Mouse (Mus musculus) adrenal gland, postnatal 4 days (tissue): Measurements from ENCODE around the gene Ube2h. TPM values are rescaled to one million over a fixed set of nuclear protein-coding genes. Genes with fewer than 3 reads are reported as not detected.

ENCODE experiments used
- DNase-seq, 2 experiments: peaks; one replicate each; pipeline ENCODE4 v3.0.0; 2021 to 2022; ENCODE audit warnings: low spot score in 2 of 2, mixed read lengths in 2 of 2
- total RNA-seq, 2 experiments: library from RNA; stranded (reverse); gene quantifications; 2 replicates each; pipeline ENCODE4 v1.2.3; 2021

Gene Ube2h
- total RNA-seq, 2 experiments from 2014 or later = 108 to 113 TPM

DNA sequence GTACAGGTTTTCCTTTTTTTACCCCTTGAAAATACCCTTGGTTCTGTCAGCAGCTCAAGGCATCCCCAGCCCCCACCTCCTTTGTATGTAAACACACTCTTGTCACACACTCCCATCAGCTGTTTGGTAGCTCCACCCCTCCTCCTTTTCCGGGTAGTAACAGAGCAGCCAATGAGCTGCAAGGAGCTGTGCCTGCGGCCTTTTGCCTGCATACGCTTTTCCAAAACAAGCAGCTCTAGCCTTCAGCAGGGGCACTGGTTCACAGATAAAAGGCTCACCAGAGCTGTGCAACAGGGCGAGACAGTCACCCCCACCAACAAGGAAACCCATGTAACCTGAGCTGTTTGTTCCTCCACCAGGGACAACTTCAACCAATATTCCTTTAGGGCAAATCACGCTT lies 4.0 kb downstream of the Ube2h start:
- peak; percentile 59 to 77 for DNase-seq

DNA sequence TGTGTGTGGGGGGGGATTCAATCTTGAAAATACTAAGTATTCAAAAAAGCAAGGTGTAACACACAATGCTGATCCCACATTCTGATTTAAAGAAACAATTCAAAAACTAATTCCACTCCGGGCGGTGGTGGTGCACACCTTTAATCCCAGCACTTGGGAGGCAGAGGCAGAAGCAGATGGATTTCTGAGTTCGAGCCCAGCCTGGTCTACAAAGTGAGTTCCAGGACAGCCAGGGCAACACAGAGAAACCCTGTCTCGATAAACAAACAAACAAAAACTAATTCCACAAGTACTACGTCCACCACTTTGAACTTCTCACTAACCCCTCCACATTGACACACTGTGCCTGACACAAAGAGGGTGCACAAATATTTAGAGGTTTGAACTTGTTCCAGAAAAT lies 4.7 kb downstream of the Ube2h start:
- DNase-seq = no peak

DNA sequence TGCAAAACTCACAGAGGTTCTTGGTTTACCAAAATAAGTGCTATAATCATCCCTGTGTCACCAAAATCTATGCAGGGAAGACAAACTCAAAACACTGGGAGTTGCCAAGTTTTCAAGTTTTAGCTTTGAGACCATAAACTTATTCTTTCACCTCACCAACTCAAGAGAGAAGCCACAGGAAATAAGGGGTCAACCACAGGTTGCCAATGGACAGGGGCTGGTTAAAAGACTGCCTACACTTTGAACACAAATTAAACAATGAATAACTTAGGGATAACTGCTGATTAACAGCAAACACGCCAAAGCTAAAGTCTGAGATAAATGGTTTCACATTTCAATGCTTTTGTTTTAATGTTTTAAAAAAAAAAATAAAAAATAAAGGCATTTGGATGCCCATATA lies 5.2 kb downstream of the Ube2h start:
- no peak for DNase-seq

DNA sequence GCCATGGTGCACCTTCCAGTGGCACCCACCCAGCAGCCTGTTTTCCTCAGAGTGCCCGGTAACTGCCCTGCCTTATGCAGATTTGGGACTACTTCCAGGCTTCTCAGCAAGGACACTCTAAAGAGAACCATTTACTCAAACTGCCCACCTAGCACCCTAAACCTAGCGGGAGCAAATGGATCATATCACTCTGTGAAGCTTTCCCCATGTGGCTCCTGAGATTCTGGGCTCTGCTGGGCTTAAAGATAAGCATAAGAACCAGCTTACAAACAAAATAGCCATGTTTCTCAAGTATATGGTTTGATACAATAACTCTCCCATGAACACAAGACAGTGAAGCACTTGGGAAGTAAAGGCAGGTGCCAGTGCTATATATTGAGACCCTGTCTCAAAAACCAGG lies 11.8 kb downstream of the Ube2h start:
- no peak for DNase-seq

DNA sequence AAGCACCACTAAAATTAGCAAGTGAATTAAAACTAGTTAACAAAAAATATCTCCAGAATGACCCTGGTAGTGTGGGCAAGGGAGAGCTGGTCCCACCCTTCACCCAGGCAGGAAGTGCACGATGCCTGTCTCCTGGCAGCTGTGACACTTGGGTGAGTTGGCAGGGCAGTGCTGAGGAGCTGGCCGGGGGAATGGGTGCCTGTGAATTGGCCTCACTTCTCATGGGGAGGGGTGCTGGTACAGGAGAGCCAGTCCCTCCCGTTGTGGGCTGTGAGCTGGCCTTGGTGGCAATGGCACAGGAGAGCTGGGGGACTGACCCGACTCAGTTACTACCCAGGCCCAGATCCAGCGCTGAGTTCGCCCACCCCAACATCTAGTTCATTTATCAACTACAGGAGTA lies 16.4 kb downstream of the Ube2h start:
- DNase-seq = no peak

DNA sequence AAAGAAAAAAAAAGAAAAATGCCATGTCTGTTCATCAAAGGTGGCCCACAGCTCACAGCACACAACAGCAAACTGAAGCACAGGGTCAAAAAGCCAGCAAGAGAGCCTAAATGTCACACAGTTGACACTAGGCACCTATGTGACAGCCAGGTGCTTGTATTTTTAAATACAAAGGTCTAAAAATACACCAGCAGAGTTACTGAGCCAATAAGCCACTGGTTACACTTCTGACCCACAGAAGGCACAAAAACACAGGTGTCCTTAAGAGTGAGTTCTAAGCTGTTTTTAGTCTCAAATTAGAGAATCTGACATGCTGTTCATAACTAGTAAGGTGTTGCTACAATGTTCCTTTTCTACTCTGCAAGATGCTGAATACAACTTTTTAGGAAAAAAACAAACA lies 17.7 kb downstream of the Ube2h start:
- no peak for DNase-seq

DNA sequence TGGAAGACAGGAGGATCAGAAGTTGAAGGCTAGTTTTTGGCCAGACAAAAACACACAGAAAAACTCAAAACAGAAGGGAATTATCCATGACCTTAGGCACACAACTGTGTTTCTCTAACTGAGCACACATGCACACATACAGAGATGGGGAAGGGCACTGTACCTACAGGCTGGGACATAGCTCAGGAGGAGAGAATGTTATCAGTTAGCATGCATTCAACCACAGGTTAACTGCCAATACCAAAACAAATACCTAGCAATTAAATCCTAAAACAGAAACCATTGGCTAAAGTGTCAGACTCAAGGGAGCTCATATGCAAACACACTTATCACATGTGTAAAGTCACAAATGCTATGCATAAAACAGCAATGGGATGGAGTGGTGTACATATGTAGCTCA lies 20.2 kb downstream of the Ube2h start:
- no peak for DNase-seq

DNA sequence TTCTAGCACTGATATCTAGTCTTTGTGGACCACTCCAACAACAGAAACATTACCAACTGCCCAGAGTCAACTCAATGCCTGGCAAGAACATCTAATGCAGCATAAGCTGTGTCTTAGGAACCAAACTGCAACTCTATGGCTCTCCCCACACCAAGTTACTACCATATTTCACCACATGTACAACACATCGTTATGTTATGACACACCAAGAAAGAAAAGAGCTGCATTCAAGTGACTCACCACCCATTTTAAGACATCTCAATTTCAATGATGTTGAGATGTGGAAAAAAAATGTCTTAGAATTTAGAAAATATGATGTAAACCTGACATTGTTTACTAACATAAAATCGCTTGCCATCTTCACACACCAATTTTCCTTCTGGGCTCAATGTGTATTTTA lies 22.0 kb downstream of the Ube2h start:
- DNase-seq = no peak

DNA sequence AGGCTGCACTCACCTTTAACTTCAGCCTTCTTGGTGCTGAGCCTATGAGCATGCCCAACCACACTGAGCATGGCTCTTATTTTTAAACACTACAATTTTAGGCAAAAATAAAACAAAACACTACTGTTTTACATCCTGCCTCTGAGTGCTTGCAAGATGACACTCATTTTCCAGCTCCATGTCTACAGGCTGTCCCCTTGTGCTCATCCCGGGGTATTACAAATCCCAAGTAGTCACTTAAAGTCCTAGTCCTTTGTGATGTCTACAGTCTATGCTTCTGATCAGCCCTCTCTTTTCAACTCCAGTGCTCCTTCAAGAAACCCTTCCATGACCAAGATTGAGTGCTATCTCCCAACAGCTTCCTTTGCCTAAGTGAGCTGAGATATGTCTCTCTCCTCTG lies 26.0 kb downstream of the Ube2h start:
- DNase-seq = no peak

DNA sequence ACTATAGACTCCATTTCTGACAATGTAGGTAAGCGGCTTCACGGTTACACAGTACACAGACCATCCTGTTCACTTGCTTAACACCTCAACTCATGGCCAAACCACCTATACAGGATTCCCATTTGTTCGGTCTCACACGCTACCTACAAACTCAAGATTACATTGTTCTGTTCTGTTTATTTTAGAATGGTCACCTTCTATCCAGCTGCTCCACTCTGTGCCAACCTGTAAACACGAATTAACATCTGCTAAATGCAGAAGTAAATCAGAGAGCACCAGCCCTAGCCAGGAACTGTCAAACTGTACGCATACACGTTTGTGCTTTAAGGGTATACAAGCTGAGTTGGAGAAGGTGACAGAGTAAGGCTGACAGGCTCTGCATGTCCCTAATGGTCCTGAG lies 27.5 kb downstream of the Ube2h start:
- DNase-seq = no peak

DNA sequence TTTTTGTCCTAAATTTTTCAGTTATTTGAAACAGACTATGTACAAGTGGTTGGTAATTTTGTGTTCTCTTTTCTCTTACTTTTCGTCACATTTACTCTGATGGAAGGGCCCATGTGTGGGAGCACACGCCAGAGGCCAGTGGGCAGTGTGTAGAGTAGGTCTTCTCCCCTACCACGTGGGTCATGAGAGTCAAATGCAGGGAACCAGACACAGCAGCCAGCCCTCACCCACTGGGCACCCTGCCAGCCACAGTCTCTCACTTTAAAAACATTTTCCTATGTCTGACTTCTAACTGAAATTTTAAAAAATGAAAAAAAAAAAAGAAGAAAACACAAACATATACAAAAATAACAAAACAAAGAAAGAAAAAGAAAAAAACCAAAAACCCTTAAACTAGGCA lies 28.0 kb downstream of the Ube2h start:
- no peak for DNase-seq

DNA sequence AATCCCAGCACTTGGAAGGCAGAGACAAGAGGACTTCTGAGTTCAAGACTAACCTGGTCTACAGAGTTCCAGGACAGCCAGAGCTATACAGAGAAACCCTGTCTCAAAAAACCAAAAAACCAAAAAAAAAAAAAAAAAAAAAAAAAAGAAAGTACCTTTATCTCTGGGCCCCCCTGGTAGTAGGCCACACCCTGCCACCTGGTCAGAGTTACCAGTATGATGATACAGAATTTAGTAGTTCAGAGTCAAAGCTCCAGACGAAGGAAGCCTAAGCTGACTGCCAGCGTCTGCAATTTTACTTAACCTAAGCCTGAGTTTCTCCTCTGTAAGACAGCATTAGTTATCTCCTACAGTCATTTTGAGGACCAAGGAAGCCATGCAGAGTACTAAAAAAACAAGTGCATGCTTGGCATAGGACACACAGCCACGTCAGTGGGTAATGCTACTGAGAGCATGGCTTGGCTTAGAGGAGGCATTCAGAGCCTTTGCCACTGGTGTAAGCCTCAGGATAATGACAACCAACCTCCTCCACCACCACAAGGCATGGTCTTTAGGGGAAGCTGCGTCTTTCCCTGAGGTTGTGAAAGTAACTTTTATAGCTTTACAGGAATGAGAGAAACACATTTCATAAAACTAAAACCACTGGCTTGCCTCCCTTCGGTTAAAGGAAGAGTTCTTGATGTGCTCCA lies 29.0 kb downstream of the Ube2h start:
- no peak for DNase-seq

DNA sequence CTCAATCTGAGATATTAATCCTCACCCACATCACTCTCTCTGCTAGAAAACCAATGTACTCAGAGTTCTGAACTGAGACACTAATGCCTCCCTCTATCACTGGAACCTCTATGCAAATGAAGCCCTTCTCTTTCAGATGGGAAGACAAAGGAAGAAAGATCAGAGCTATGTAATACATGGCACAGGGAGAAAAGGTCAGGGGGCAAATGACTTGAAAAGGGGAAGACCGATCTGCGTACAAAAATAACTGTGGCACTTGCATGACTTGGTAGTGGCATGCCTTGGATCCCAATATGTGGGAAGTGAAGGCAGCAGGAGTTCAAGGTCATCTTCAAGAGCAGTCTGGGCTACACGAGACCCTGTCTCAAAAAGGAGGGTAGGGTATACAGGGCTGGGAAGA lies 31.4 kb downstream of the Ube2h start:
- no peak for DNase-seq

DNA sequence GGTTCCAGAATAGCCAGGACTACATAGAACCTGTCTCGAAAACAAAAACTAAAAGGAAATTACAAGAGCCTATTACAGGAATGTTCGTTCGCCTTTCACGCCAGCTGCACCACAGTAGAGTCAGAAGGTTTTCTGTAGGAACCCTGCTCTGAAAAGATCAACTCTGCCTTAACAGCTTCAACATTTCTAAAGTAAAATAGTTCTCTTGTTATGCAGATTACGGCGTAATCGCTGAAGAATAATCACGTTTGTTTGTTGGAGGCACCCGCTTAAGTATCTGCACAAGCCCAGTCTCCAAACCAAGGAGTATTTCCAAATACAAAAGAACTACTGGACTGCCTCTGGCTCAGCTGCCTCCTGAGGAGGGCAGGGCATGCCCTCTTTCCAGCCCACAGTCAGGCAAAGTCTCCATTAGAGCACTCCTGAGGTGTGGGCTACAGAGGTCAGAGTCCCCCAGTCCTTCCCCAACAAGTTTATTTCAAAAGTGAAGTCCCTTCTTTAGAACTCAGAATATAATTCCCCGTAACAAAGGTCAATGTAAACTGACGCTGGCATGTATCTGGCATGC lies 31.9 kb downstream of the Ube2h start:
- DNase-seq = no peak

DNA sequence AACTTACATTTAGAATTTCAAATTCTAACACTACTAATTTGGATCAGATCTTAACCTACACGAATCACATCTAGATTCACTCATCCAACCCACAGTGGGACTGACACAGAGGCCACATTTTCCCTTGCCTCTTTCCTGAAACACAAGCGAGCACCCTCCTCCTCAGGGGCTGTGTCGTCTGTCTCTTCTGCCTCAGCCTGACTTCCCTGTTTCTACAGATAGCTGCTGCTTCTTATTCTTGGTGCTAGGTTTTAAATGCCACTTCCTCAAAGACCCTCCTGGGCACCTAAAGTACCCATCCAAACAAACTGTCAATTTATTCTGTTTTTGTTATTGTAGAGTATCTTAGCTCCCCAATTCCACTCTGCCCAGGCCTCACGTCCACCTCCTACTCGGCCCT lies 34.5 kb downstream of the Ube2h start:
- DNase-seq = no peak

DNA sequence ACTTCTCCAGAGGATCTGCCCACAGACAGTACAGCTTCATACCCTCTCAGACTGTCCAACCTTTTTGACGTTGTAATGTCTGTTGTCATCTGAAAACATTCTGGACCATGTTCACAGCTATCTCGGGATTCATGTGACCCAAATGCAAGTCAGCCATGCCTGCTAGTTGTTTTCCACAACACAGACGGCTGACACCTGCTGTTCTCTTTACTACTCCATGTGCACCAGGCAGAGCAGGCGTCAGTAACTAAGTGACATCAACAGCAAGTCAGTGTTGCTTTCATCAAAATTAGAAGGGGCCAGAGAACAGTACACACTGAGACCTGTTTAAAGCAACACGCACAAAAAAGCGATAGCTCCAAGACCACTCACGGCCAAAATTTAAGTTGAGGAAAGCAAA lies 36.9 kb downstream of the Ube2h start:
- no peak for DNase-seq

DNA sequence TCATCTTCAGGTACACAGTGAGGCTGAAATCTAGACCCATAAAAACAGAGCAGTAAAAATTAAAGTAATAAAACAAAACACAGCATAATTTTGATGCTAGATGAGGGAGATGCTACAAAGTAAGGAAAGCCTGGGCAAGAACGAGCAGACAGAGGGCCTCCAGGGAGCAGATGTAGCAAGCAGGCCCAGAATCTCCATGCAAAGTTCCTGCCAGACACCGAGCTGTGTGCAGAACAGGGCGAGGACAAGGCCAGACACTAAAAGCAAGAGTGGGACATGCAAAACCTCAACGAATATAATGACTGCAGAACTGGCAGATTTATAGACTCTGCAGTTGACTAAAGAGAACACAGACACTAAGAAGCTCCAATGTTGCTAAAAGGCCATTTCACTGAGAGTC lies 38.9 kb downstream of the Ube2h start:
- no peak for DNase-seq

DNA sequence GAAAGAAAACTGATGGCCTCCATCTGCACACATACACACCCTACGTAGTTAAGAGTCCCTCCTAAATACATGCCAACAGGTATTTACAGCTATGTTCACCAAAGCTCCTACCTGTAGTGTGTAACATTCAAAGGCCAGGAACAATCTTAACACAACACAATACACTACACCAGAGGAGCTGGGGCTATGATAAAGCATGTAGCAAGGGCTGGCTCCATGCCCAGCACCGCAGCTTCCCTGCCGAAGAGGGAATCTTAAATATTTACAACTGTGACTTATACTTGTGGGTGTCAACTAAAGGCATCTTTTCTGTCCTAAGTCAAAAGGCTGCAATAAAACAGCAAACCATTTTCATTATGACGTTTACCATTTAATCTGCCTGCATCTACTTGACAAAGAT lies 41.3 kb downstream of the Ube2h start:
- no peak for DNase-seq

DNA sequence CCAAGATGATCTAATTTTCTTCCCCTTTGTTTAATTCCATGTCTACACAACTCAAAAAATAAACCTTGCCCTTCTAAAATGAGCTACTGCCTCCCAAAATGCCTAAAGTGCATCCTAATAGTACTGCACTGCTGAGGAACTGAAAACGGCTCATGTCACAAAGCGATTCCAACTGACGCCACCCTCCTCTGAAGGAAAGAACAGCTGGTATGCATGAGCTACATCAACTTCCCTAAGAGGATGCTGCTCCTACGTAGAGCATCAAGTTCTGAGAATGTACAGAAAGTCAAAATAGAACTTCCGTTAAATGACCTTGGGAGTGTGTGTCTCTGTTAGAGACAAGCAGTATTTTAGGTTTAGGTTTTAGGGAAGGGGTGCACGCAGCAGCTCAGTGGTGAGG lies 45.1 kb downstream of the Ube2h start:
- no peak for DNase-seq

DNA sequence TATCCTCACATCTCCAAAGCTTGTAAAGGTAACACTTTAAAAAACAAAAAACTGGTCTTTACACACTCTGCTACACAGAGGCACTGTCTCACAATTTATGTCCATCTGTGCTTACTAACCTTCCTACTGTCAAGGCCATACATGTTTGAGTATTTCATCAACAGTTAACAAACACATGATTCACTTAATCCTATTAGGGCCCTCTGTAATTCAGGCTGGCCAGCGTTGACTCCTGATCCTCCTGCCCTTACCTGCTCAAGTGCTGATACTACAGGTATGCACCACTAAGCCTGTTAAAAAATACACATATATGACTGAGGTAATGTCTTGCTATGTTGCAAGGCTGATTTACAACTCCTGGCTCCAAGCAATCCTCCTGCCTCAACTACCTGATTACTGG lies 46.4 kb downstream of the Ube2h start:
- DNase-seq = no peak

DNA sequence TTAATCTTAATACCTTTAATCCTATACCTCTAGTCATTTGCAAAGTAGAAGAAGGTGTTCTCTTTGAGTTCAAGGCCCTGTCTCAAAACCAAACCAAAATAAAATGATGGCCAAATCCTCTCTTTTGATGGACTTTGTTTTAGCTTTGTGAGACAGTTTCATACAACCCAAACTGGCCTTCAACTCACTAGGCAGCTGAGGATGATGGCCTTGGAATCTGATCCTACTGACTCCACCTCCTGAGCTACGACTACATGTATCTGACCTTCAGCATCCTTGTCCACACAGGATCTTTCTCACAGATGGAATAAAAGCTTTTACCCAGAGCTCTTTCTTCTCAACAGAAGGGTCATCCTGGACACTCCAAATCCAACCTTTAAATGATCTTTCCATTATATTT lies 48.5 kb downstream of the Ube2h start:
- DNase-seq = no peak

DNA sequence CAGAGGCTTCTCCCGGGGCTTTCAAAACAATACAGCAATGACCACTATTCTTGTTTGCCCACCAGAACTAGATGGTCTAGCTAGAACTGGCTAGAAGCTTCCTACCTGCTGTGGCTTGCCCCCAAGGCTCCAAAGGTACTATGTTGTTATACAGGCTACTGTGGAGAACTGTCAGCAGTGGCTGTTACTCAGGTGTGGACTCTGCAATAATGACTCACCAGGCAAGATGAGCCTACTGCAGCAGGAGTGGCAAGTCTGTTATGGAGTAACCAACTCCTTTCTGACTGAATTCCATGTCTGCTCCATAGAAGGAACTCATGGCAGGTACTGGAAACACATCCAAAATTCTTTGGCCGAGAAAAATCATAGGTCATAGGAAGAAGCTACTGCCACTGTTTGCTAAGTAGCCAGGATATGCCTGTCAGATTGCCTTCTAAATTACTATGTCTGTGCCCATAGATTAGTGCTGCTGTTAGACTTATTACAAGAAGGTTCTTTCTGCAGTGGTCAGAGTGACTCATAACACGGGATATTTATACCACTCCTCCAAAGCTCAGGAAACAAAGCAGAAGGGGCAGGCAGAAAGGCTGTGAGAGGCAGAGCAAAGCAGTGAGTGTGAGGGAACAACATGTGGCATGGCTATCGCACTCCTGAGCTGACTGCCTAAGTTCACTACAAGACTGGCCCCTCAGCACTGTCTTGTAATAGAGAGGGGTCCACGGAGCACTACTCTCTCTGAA lies 51.9 kb downstream of the Ube2h start:
- DNase-seq = no peak

DNA sequence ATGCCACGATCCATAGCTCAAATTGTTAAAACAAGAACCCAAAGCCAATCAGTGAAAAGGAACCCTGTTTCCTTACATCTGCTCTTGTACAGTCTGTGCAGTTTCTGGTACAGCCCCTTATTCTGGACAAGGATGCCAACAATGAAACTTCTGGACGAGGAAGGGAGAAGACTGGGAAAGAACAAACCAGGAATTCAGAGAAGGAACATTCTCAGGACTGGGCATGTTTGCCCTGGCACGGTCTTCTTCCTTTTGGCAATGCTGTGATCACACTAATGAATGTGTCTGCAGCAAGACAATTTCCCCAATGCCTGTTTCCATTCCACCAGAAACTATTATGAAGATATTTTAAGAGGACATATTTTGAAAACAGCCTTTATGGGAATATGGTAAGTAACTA lies 55.6 kb downstream of the Ube2h start:
- DNase-seq = no peak
